Mouse (Mus musculus): ENCODE measurements around the gene Phldb2.
A peak's percentile ranks its signal among the peaks of the same experiment; 100 is the strongest.

Gene Phldb2

GRCm38 (mm10) chr16:45743591-45744144 is 209.7 kb downstream of the Phldb2 start:
- DNase-seq (ENCODE audit: inconsistent age in 2 of 2, low spot score in 1 of 2), result peak in 1 of 2 experiments; percentile 54

GRCm38 (mm10) chr16:45742615-45743476 is 210.6 kb downstream of the Phldb2 start, which contains the start of gene Abhd10:
TSS of gene Abhd10 (minus strand) at chr16:45742955.
- DNase-seq (ENCODE audit: inconsistent age in 2 of 2, low spot score in 1 of 2), result peak; percentile 97 to 99

GRCm38 (mm10) chr16:45737880-45738279 is 215.5 kb downstream of the Phldb2 start:
- no peak for DNase-seq (ENCODE audit: inconsistent age in 2 of 2, low spot score in 1 of 2)

GRCm38 (mm10) chr16:45736724-45737123 is 216.7 kb downstream of the Phldb2 start:
- no peak for DNase-seq (ENCODE audit: inconsistent age in 2 of 2, low spot score in 1 of 2)

- no peak for DNase-seq (ENCODE audit: inconsistent age in 2 of 2, low spot score in 1 of 2)
Observed at GRCm38 (mm10) chr16:45729163-45729562, 224.2 kb downstream of the Phldb2 start.

- DNase-seq (ENCODE audit: inconsistent age in 2 of 2, low spot score in 1 of 2), result no peak
Observed at GRCm38 (mm10) chr16:45724742-45725102, 228.7 kb downstream of the Phldb2 start.

GRCm38 (mm10) chr16:45724061-45724741 is 229.2 kb downstream of the Phldb2 start, which contains the start of gene Tagln3:
TSS of gene Tagln3 (minus strand) at chr16:45724608.
- DNase-seq (ENCODE audit: inconsistent age in 2 of 2, low spot score in 1 of 2), result peak; percentile 29 to 78

- no peak for DNase-seq (ENCODE audit: inconsistent age in 2 of 2, low spot score in 1 of 2)
Observed at GRCm38 (mm10) chr16:45723172-45723901, 230.1 kb downstream of the Phldb2 start.

GRCm38 (mm10) chr16:45722460-45722951 is 230.9 kb downstream of the Phldb2 start:
- no peak for DNase-seq (ENCODE audit: inconsistent age in 2 of 2, low spot score in 1 of 2)

- DNase-seq (ENCODE audit: inconsistent age in 2 of 2, low spot score in 1 of 2), result no peak
Observed at GRCm38 (mm10) chr16:45720022-45720630, 233.3 kb downstream of the Phldb2 start.

GRCm38 (mm10) chr16:45718296-45718695 is 235.1 kb downstream of the Phldb2 start:
- DNase-seq (ENCODE audit: inconsistent age in 2 of 2, low spot score in 1 of 2), result no peak

GRCm38 (mm10) chr16:45714489-45715150 is 238.8 kb downstream of the Phldb2 start:
- DNase-seq (ENCODE audit: inconsistent age in 2 of 2, low spot score in 1 of 2), result no peak

- DNase-seq (ENCODE audit: inconsistent age in 2 of 2, low spot score in 1 of 2), result no peak
Observed at GRCm38 (mm10) chr16:45713878-45714277, 239.5 kb downstream of the Phldb2 start.

GRCm38 (mm10) chr16:45713261-45713660 is 240.1 kb downstream of the Phldb2 start:
- DNase-seq (ENCODE audit: inconsistent age in 2 of 2, low spot score in 1 of 2), result no peak

GRCm38 (mm10) chr16:45711263-45711662 is 242.1 kb downstream of the Phldb2 start:
- peak in 1 of 2 experiments; percentile 39 for DNase-seq (ENCODE audit: inconsistent age in 2 of 2, low spot score in 1 of 2)

GRCm38 (mm10) chr16:45699301-45699700 is 254.1 kb downstream of the Phldb2 start:
- DNase-seq (ENCODE audit: inconsistent age in 2 of 2, low spot score in 1 of 2), result no peak

- DNase-seq (ENCODE audit: inconsistent age in 2 of 2, low spot score in 1 of 2), result peak in 1 of 2 experiments; percentile 40
Observed at GRCm38 (mm10) chr16:45697996-45698395, 255.4 kb downstream of the Phldb2 start.

All from adrenal gland, adult (tissue).